Mouse (Mus musculus) urinary bladder, adult 2 months (tissue): ENCODE measurements around the gene Aimp2. TPM values are rescaled to one million over a fixed set of nuclear protein-coding genes. Genes with fewer than 3 reads are reported as not detected.
A peak's percentile ranks its signal among the peaks of the same experiment; 100 is the strongest.

Source experiments
- DNase-seq: peaks from one replicate; pipeline ENCODE4 v3.0.0; 2022; ENCODE audit warnings: low spot score
- polyA plus RNA-seq: library from polyadenylated mRNA; depleted of rRNA; stranded (reverse); fragments of >200 nt; gene quantifications from 2 replicates; pipeline ENCODE4 v1.2.3, GENCODE M21; 2012; rRNA removed

Aimp2 gene
- polyA plus RNA-seq, 1 experiment, result 53.3 TPM

DNA sequence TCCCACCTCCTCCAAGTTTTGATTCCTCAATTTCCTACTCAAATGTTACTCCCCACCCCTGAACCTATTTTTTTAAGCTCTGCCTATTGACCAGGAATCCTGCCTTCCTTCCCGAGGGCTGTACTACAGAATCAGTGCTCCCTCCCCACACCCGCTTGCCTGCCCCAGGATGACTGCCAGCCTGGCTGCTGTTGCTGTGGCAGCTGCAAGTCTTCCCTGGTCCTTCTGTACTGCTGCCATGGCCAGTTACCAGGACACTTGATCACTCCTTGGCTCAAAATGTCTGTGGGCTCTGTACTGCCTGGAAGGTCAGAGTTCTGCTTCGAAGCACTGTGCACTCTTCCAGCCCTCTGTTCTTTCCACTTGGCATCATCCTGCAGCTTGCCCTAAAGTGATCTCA, 7.5 kb downstream of the Aimp2 start:
- DNase-seq, result no peak

DNA sequence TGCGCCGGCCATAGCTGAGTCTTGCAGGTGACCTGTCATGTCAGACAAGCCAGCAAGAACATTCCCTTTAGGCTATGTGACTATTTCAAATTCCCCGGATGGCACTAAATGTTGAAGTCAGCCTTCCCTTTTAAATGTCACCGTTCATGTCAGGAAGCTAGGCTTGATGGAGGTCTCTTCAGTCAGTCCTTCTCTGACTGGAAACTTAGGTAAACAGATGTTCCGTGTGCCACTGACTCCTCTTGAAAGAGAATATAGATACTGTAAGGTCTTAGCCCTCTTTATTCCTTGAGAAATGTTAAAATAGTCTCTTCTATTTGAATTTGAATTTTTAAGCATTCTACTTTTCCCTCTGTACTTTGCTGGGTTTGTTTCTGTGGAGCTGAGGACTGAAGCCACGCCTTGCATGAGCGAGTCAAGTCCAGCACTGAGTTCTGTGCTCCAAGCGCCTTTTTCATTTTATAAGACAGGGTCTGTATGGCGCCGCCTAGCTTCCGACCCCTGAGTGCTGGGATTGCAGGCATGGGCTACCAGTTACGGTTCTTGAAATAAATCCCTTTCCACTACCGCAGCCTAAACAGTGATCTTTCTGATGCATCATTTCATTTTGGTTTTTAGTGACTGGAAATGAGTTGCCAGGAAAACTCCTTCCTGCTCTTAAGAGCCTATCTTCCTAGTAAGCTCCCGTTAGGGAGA, 11.9 kb downstream of the Aimp2 start, which contains the start of gene Ankrd61:
Gene Ankrd61 (minus strand): TSS at position 51 of the 696 bp plus-strand sequence.
- no peak for DNase-seq

- peak; percentile 36 for DNase-seq
These were observed 16.3 kb downstream of the Aimp2 start for GRCm38 (mm10) chr5:143893396-143893795.

GRCm38 (mm10) chr5:143892255-143892886, 17.3 kb downstream of the Aimp2 start:
- no peak for DNase-seq

GRCm38 (mm10) chr5:143890741-143891140, 18.9 kb downstream of the Aimp2 start:
- DNase-seq, result no peak

GRCm38 (mm10) chr5:143885274-143885673, 24.4 kb downstream of the Aimp2 start:
- no peak for DNase-seq

GRCm38 (mm10) chr5:143874571-143874970, 35.1 kb downstream of the Aimp2 start:
- DNase-seq, result no peak

GRCm38 (mm10) chr5:143871547-143872169, 38.0 kb downstream of the Aimp2 start:
- DNase-seq, result no peak

Other genes starting within 250 kb of the Aimp2 start
- 4.2 and 6.6 TPM in 2 replicates for gene Usp42, start 177.6 kb downstream of the Aimp2 start, polyA plus RNA-seq
- gene Eif2ak1, start 92.1 kb downstream of the Aimp2 start, polyA plus RNA-seq, result 15.2 and 18.9 TPM in 2 replicates
- 0.09 and 0.14 TPM in 2 replicates for gene Ankrd61, start 12.2 kb downstream of the Aimp2 start, polyA plus RNA-seq
- gene Pms2, start 117 bp upstream of the Aimp2 start, polyA plus RNA-seq, result 6.5 and 7.1 TPM in 2 replicates
- 1.2 TPM in 2 replicates for gene Gm42421, start 18.3 kb upstream of the Aimp2 start, polyA plus RNA-seq
- gene Rsph10b, start 23.2 kb upstream of the Aimp2 start, polyA plus RNA-seq, result 2.6 and 2.8 TPM in 2 replicates
- 38.6 and 40.0 TPM in 2 replicates for gene Ccz1, start 105.0 kb upstream of the Aimp2 start, polyA plus RNA-seq
- gene Ocm, start 116.8 kb upstream of the Aimp2 start, polyA plus RNA-seq, result not detected in 2 replicates
- 13.7 and 15.8 TPM in 2 replicates for gene Lmtk2, start 190.6 kb upstream of the Aimp2 start, polyA plus RNA-seq